Mouse (Mus musculus): ENCODE measurements at regions not wholly inside any gene's neighbourhood (a gene's known extent, or its start where the extent isn't known, plus 50 kb on each side); places are given as distances from the start of the nearest gene placed in this dataset.

DNA sequence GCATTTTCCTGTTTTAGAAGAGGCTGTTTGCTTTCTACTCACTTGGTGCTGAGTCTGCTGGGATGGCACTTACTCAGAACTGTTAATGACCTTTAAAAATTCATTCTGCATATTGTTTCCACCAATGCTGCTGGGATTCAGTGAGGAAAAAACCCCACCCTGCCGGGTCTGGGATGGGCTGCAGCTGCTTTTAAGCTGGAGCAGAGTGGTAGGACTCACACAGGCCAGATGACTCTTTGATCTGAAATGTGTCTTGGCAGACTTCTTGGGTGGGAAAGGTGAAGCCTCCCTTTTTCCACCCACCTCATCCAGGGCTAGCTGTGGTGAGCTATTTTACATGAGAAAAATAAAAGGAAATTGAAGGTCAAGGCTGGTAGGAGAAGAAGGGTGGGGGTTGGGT is 56.4 kb upstream of the Ddhd1 start:
- intact Hi-C loops (cut with DNase I), result no loop called here
- no peak for DNase-seq (ENCODE audit: low spot score in 2 of 2)

GRCm38 (mm10) chr14:45714786-45715185 is 56.8 kb upstream of the Ddhd1 start:
- DNase-seq (ENCODE audit: low spot score in 2 of 2), result no peak
- intact Hi-C loops (cut with DNase I), result no loop called here

DNA sequence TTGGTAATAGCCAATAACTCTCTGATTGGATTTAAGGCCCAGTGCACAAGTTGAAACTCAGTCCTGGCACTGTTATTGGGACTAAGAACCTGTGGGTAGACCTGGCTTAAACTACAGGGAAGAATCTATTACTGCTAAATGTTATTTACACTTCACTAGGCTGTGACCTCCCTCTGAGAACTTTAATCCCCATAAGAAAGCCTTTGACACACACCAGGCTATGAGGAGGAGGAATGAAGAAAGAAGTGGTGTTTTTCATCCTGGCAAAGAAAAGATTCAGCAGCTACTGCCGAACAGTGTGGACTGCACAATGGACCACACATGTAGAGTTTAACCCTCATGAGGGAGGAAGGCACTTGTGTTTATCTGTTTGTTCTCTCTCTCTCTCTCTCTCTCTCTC is 58.2 kb upstream of the Ddhd1 start:
- intact Hi-C loops (cut with DNase I), result no loop called here
- no peak for DNase-seq (ENCODE audit: low spot score in 2 of 2)

DNA sequence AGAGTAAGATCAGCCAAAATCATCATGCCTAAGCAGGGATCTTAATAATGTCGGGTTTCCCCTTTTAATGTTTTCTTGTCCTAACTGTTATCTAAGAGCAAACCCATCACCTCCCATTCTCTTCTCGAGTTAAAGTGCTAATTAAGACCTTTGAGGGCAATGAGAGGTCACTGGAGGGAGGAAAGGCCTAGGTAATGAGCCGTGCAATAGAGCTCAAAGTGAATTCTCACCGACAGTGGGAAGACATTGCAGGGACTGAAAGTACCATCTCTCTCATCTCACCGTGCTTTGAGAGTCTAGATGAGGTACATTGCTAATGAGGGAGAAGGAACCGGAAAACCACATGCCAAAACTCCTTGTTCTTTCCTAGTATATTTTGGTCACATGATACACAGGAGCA is 64.9 kb upstream of the Ddhd1 start:
- intact Hi-C loops (cut with DNase I), result no loop called here
- DNase-seq (ENCODE audit: low spot score in 2 of 2), result no peak

DNA sequence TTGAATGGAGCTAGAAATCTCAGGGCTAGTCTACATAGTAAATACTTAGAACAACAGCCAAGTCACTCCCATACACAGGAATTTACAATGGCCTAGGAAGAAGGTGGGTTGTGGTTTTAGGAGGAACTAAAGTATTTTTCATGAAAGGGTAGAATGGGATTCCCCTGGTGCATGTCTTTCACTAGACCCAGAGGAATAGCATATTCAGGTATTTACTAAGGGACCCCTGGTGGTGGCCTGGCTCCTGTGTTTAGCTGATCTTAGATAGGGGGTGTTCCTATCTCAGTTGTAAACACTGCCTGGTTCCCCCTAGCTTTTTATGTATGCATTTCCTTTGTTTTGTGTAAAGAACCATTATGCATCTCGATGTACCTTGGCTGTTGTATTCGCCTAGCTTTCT is 66.4 kb upstream of the Ddhd1 start:
- intact Hi-C loops (cut with DNase I), result no loop called here
- DNase-seq (ENCODE audit: low spot score in 2 of 2), result no peak

DNA sequence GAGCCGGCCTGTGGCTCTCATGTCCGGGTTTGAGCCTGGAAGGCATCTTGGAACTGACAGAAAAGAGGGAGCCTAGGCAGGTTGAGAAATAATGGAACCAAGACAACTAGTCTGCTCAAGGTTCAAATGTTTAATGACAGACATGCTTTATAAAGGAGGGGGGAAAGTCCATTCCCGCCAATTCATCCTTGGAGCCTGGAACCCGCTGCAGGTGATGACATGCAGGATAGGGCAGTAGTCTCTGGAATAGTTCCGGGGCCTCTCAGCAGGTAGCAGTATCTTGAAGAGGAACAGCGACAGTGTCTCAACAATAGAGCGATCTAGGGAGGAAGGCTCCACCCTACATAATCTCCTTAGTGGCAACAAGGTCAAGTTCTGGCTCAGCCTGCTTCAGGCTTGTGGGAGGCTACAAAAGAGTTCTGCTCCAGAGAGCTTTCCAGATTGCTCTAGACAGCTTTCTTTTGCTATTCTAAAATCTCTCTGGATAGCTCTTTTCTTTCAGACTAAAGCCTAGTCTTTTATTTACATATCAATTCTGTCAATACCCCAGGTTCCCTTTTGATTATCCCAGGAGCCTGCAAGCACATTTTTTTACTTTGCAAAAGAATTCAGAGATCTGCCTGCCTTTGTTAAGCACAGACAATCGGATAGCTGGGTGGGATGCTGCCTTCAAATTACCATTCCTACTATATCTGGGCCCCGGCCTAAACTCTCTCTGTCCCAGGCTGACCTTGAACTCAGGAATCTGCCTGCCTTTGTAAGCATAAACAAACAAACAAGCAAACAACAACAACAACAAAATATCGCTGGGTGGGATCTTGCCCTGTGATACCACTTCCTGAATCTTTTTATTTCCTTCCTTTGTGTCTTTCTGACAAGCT is 76.8 kb upstream of the Ddhd1 start:
- intact Hi-C loops (cut with DNase I), result no loop called here

DNA sequence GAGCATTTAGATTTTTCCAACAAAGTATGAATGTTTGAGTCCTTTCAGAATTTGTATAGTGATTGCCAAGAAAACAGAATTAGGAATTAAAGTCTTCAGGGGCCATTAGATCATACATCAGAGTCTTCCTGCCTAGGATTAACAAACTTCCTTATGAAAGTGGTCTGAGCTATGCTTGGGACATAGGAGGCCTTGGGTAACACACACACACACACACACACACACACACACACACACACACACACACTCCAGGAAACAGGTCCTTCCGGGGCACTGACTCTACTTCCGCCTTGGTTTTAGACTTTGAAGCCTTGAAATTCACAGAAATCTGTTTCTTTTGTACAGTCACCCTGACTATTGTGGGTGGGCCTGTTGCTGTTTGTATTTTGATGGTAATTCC is 80.0 kb upstream of the Ddhd1 start:
- intact Hi-C loops (cut with DNase I), result no loop called here

More for the DNA sequence above, 76.8 kb upstream of the Ddhd1 start:
- no peak for DNase-seq (ENCODE audit: low spot score in 2 of 2)

GRCm38 (mm10) chr14:45739638-45740037 is 81.7 kb upstream of the Ddhd1 start:
- no peak for DNase-seq (ENCODE audit: low spot score in 2 of 2)
- intact Hi-C loops (cut with DNase I), result no loop called here

More for the DNA sequence above, 80.0 kb upstream of the Ddhd1 start:
- no peak for DNase-seq (ENCODE audit: low spot score in 2 of 2)

- intact Hi-C loops (cut with DNase I), result no loop called here
- no peak for DNase-seq (ENCODE audit: low spot score in 2 of 2)
These were observed 82.7 kb upstream of the Ddhd1 start for GRCm38 (mm10) chr14:45740662-45741061.

DNA sequence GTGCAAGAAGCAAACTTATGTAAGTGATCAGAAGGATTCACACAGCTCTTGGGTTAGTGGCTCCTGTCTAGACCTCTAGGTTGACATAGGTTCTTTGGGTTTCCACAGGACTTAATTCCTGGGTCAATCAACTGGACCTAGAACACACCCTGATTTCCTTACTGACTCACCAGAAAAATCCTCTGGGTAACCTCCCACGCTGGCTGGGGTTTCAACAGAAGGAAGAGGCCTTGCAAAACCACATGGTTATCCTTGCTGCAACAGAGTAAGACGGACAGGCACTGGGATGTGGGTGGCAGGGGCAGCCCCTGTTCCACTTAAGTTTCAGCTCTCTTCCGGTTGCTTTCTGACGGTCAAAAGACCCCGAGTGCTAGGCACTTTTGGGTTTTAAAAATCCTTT is 88.2 kb upstream of the Ddhd1 start:
- intact Hi-C loops (cut with DNase I), result no loop called here
- DNase-seq (ENCODE audit: low spot score in 2 of 2), result no peak

DNA sequence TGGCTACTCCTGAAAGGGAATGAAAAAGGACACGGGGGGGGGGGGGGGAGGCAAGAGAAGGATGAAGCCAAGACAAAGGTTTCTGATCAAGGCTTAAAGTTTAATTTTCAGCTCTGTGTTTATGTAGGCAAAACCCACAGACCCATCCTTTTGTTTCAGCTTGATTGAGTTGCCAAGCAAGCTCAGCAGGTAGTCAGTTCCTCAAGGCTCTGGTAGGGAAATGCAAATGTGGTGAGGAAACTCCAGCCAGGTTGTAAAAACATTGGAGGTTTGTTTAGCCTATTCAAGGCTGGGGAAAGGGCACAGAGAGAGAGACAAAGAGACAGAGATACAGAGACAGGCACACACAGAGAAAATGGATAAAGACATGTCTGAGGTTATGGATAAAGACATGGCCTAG is 99.4 kb upstream of the Ddhd1 start:
- intact Hi-C loops (cut with DNase I), result no loop called here

DNA sequence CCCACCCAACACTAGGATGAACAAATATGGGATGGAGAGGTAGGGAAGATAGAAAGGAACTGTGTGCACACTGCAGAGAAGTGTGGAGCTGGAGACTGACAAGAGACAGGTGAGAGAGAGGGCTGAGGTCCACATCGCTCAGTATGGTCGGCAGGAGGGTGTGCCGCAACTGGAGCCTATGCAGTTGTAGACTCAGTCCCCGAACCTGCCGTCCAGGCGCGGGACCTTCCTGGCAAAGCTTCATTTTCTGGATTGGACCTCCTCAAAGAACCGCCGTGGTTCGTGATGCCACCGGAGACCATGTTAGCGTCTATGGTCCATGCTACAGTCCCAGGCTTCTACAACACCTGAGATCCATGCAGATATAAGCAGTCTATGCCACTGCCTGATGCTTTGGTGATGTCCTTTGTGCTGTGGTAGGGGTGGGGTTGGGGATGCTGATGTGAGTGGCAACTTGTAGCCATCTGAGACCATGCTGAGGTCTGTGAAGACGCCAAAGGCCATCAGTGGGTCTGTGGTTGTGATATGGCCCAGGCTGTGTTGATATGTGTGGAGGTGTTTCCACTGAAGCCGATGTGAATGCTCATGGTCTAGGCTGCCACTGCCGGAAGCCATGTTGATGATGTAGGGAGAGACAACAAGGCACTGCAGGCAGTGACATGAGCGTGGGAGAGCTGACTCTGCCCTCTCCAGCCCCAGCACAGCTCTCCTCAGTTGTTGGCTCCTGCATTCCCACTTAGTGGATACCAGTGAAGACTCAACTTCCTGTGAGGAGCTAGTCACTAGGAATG is 103.1 kb upstream of the Ddhd1 start:
- intact Hi-C loops (cut with DNase I), result loop anchor here (10.0 kb wide), 1 partner anchor 66 kb away; no protein-coding TSS in a partner anchor
- no peak for DNase-seq (ENCODE audit: low spot score in 2 of 2)

More for the DNA sequence above, 99.4 kb upstream of the Ddhd1 start:
- no peak for DNase-seq (ENCODE audit: low spot score in 2 of 2)

GRCm38 (mm10) chr14:45764231-45764630 is 106.3 kb upstream of the Ddhd1 start:
- DNase-seq (ENCODE audit: low spot score in 2 of 2), result no peak
- intact Hi-C loops (cut with DNase I), result loop anchor here (10.0 kb wide), 1 partner anchor 69 kb away; no protein-coding TSS in a partner anchor

GRCm38 (mm10) chr14:45766582-45766981 is 108.6 kb upstream of the Ddhd1 start:
- no peak for DNase-seq (ENCODE audit: low spot score in 2 of 2)
- intact Hi-C loops (cut with DNase I), result loop anchor here (5.0 to 10.0 kb wide), 2 partner anchors 72 to 956 kb away; no protein-coding TSS in a partner anchor

DNA sequence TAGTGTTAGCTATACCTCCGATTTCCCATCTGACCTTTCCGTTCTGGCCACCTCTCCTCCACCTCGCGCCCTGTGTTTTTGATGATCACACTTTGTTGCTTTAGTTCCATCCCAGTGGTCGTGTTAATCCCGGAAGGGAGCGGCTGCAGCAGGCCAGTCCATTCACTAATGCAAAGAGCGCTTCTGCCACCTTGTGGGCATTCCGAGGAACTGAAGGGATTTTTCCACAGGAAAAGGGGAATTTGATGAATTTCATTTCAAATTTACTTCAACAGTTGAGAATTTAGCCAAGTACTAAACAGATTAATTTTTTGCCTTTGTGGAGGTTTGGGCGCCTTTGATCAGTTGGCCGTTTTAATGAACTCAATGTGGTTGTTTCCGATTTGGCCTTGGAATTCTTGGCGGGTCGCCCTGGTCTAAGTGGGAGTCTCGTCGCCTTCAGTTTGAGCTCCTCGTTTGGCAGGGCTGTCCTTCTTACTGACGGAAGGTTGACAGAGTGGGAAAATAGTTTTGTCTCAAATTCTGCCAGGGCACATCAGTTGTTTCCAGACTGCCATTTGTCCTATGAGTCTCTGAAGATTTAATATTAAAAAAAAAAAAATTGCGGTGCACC is 114.8 kb upstream of the Ddhd1 start:
- intact Hi-C loops (cut with DNase I), result loop anchor here (5.0 to 10.0 kb wide), 2 partner anchors 158 to 350 kb away; no protein-coding TSS in a partner anchor

GRCm38 (mm10) chr14:45773326-45773725 is 115.4 kb upstream of the Ddhd1 start:
- DNase-seq (ENCODE audit: low spot score in 2 of 2), result no peak
- intact Hi-C loops (cut with DNase I), result loop anchor here (5.0 to 10.0 kb wide), 2 partner anchors 159 to 351 kb away; no protein-coding TSS in a partner anchor

More for the DNA sequence above, 114.8 kb upstream of the Ddhd1 start:
- peak; percentile 50 to 71 for DNase-seq (ENCODE audit: low spot score in 2 of 2)

GRCm38 (mm10) chr14:45781850-45782249 is 123.9 kb upstream of the Ddhd1 start:
- no peak for DNase-seq (ENCODE audit: low spot score in 2 of 2)
- intact Hi-C loops (cut with DNase I), result no loop called here

GRCm38 (mm10) chr14:45794980-45795379 is 137.0 kb upstream of the Ddhd1 start:
- no peak for DNase-seq (ENCODE audit: low spot score in 2 of 2)
- intact Hi-C loops (cut with DNase I), result no loop called here

DNA sequence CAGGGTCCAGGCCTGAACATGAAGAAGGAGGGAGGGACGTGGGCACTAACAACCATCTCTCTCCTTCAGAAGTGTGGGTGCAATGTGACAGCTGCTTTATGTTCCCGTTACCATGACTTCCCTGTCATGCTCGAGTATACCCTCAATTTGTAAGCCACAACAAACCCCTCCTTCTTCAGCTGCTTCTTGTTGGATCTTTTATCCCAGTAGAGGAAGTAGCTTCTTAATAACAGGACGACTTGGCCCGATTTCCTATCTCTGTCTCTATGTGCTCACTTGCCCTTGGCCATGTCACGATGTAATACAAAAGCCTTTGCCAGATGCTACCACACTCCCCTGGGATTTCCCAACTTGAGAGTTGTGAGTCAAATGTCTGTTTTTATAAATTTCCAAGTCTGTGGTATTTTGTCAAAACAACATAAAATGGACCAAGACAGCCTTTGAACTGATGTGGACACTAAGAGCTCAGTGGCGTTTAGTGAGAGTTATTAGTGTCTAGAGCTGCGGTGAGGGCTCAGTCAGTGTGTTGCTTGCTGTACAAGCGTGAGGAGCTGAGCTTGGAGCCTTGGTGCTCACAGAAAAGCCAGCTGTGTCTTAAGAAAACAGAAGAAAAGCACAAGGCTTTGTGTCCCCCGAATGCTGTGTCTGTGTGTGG is 138.8 kb upstream of the Ddhd1 start:
- no peak for DNase-seq (ENCODE audit: low spot score in 2 of 2)

More for the DNA sequence above, 138.8 kb upstream of the Ddhd1 start:
- intact Hi-C loops (cut with DNase I), result no loop called here

All from left cerebral cortex, postnatal 14 days (tissue).